Mouse (Mus musculus): Measurements from ENCODE around the gene Vkorc1l1. TPM values are rescaled to one million over a fixed set of nuclear protein-coding genes. Genes with fewer than 3 reads are reported as not detected.

Vkorc1l1 gene
- polyA plus RNA-seq, 1 experiment, result 19.3 TPM

DNA sequence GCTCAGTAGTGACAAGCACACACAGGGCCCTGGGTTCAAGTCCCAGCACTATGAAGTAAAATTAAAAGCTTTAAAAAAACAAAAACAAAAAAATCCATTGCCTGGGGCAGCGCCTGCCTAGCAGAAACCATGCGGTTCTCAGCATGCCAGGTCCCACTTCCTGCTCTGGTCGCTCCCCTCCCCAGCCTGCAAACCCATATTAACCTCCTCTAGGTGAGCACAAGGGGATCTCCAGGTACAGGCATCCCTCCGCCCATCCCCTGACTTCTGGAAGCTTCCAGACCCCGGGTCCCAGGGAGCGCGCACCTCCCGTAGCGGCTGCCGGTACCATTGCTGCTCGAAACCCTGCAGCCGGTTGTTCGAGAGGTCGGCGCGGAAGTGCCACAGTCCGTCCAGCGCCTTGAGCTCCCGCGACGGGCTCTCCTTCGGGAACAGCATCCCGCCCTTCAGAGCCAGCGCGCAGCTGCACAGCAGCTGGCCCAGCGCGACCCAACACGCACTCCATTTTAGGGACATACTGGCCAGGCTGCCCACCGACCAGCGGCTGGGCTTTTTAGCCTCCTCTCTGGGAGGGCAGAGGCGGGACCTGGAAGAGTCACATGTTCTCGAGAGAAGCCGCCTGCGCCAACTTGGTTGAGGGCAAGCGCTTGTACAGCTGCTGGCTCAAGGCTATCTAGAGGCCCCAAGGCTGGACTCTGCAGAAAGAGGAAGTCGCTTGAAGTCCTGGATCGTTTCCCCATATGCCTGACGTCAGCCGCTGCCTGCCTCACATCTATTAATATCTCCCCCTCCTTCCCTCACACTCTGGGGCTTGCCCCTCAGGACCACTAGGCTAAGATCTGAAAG lies 60.8 kb downstream of the Vkorc1l1 start, which contains the start of gene Gusb:
Gene Gusb (minus strand): TSS at position 749 of the 846 bp plus-strand sequence.
- H3K27ac ChIP-seq (ENCODE audit: insufficient read depth, low read depth, low read length), result peak within 1 kb of the TSS; percentile 34; the same call in 1 of the 2 replicates
- peak within 1 kb of the TSS; percentile 71 for H3K4me3 ChIP-seq (ENCODE audit: insufficient read depth, low read depth, low read length)
- 0 out of 2 replicates have a peak, but pooled peaks cover 4% of the 10 kb centered on the region for H3K4me1 ChIP-seq (ENCODE audit: control insufficient read depth, insufficient read depth, low read length)
- under 1% methylated on average over 39 of the region's 39 CpGs for WGBS
- H3K36me3 ChIP-seq (ENCODE audit: control insufficient read depth, insufficient read depth, low read length), result no peaks in the 10 kb centered on the region
- TF ChIP-seq CTCF (conservative IDR thresholded peaks at IDR 0.05; ENCODE audit: insufficient read depth, insufficient read length, low read depth, low read length), result no peak
- TF ChIP-seq POLR2A (IDR thresholded peaks at IDR 0.05; ENCODE audit: low read depth, low read length), result peak; percentile 25
- H3K27me3 ChIP-seq (replicated peaks; ENCODE audit: control insufficient read depth, insufficient read depth, low read length), result no peaks in the 10 kb centered on the region
- DNase-seq, result peak; percentile 88

DNA sequence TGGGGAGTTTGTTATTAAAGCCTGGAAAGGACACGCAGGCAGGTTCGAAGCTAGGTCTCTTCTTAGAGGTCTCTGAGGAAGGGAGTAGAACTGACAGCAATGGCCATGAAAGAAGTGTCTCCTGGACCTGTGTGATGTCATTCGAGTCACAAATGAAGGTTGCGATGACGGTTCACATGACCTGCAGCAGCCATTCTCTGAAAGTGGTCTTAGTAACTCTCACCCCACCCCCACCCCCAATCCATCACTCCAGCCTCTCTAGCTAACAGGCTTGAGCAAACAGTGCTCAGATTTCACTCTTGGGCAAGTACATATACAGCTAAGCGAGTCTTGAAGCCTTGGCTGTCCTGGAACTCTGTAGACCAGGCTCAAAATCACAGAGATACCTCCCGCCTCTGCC lies 61.5 kb downstream of the Vkorc1l1 start:
- peak overlapping the region; percentile 30; the same call in 1 of the 2 replicates for H3K27ac ChIP-seq (ENCODE audit: insufficient read depth, low read depth, low read length)
- H3K27me3 ChIP-seq (replicated peaks; ENCODE audit: control insufficient read depth, insufficient read depth, low read length), result no peaks in the 10 kb centered on the region
- 46% methylated on average over 7 of the region's 7 CpGs for WGBS
- no peak overlapping the region for H3K4me3 ChIP-seq (ENCODE audit: insufficient read depth, low read depth, low read length)
- no peaks in the 10 kb centered on the region for H3K36me3 ChIP-seq (ENCODE audit: control insufficient read depth, insufficient read depth, low read length)
- DNase-seq, result no peak
- 0 out of 2 replicates have a peak, but pooled peaks cover 4% of the 10 kb centered on the region for H3K4me1 ChIP-seq (ENCODE audit: control insufficient read depth, insufficient read depth, low read length)
- TF ChIP-seq POLR2A (IDR thresholded peaks at IDR 0.05; ENCODE audit: low read depth, low read length), result no peak
- no peak for TF ChIP-seq CTCF (conservative IDR thresholded peaks at IDR 0.05; ENCODE audit: insufficient read depth, insufficient read length, low read depth, low read length)

DNA sequence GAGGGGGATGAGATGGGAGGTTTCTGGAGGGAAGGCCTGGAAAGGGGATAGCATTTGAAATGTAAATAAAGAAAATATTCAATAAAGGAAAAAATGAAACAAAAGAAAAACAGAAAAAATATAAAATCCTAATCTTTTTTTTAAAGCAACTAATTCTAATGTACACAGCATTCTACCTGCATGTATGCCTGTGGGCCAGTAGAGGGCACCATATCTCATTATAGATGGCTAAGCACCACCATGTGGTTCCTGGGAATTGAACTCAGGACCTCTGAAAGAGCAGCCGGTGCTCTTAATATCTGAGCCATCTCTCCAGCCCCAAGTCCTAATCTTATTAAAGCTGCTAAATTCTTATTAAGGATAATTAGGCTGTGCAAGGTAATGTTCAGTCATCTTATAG lies 65.6 kb downstream of the Vkorc1l1 start:
- Histone ChIP-seq H3K4me3 (ENCODE audit: insufficient read depth, low read depth, low read length) (no peak overlapping the region), H3K27ac (ENCODE audit: insufficient read depth, low read depth, low read length) (no peak overlapping the region), H3K27me3 (replicated peaks; ENCODE audit: control insufficient read depth, insufficient read depth, low read length) (no peaks in the 10 kb centered on the region), H3K4me1 (ENCODE audit: control insufficient read depth, insufficient read depth, low read length) (0 out of 2 replicates have a peak, but pooled peaks cover 4% of the 10 kb centered on the region), H3K36me3 (ENCODE audit: control insufficient read depth, insufficient read depth, low read length) (peaks cover 4% of the 10 kb centered on the region; the same call in 1 of the 2 replicates)
- 84% methylated on average over 1 of the region's 1 CpGs for WGBS
- DNase-seq, result no peak
- TF ChIP-seq POLR2A (IDR thresholded peaks at IDR 0.05; ENCODE audit: low read depth, low read length) (no peak), CTCF (conservative IDR thresholded peaks at IDR 0.05; ENCODE audit: insufficient read depth, insufficient read length, low read depth, low read length) (peak; percentile 20; the same call in 1 of the 2 replicates)

DNA sequence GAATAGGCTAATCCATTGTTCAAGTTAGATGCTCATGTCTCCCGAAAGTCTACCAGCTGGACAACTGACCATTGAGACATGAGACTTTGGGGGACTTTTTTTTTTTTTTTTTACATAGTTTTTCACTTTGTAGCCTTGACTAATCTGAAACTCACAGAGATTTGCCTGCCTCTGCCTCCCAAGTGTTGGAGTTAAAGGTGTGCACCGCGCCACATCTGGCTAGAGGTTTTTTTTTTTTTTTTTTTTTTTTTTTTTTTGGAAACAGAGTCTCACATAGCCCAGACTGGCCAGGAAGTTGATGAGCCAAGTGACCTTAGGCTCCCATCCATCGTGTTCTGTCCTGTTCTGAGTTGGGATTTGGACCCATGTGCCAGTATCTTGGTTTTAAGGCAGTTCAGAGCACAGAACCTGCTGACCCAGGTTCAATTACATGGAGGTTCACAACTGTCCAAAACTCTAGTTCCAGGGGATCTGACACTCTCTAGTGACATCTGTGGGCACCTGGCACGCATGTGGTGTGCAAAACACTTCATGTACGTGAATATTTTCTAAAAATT lies 66.3 kb downstream of the Vkorc1l1 start:
- peaks cover 6% of the 10 kb centered on the region; the same call in 1 of the 2 replicates for H3K36me3 ChIP-seq (ENCODE audit: control insufficient read depth, insufficient read depth, low read length)
- no peak overlapping the region for H3K4me3 ChIP-seq (ENCODE audit: insufficient read depth, low read depth, low read length)
- WGBS, result 78% methylated on average over 6 of the region's 6 CpGs

DNA sequence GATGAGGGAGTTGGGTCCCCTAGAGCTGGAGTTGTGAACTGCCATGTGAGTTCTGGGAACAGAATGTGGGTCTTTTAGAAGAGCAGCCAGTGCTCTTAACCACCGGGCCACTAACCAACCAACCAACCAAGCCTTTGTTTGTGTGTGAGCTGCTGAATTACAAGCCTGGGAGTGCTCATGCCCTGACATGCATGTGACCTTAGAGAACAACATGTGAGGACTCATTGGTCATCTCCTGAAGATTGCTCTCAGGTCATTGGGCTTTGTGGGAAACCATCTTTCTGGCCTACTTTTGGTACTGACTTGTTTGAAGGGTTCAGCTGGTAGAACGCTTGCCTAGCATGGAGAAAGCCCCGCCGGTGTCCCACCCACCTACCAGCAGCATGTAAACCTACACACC lies 68.0 kb downstream of the Vkorc1l1 start:
- no peaks in the 10 kb centered on the region for H3K4me1 ChIP-seq (ENCODE audit: control insufficient read depth, insufficient read depth, low read length)
- 97% methylated on average over 4 of the region's 4 CpGs for WGBS
- no peak for DNase-seq
- no peak for TF ChIP-seq POLR2A (IDR thresholded peaks at IDR 0.05; ENCODE audit: low read depth, low read length)
- no peak for TF ChIP-seq CTCF (conservative IDR thresholded peaks at IDR 0.05; ENCODE audit: insufficient read depth, insufficient read length, low read depth, low read length)
- no peak overlapping the region for H3K4me3 ChIP-seq (ENCODE audit: insufficient read depth, low read depth, low read length)
- H3K36me3 ChIP-seq (ENCODE audit: control insufficient read depth, insufficient read depth, low read length), result peaks cover 6% of the 10 kb centered on the region; the same call in 1 of the 2 replicates
- H3K27me3 ChIP-seq (replicated peaks; ENCODE audit: control insufficient read depth, insufficient read depth, low read length), result no peaks in the 10 kb centered on the region
- no peak overlapping the region for H3K27ac ChIP-seq (ENCODE audit: insufficient read depth, low read depth, low read length)

More for the DNA sequence above, 66.3 kb downstream of the Vkorc1l1 start:
- TF ChIP-seq POLR2A (IDR thresholded peaks at IDR 0.05; ENCODE audit: low read depth, low read length), result no peak
- H3K27ac ChIP-seq (ENCODE audit: insufficient read depth, low read depth, low read length), result no peak overlapping the region
- 0 out of 2 replicates have a peak, but pooled peaks cover 4% of the 10 kb centered on the region for H3K4me1 ChIP-seq (ENCODE audit: control insufficient read depth, insufficient read depth, low read length)
- H3K27me3 ChIP-seq (replicated peaks; ENCODE audit: control insufficient read depth, insufficient read depth, low read length), result no peaks in the 10 kb centered on the region
- no peak for DNase-seq

DNA sequence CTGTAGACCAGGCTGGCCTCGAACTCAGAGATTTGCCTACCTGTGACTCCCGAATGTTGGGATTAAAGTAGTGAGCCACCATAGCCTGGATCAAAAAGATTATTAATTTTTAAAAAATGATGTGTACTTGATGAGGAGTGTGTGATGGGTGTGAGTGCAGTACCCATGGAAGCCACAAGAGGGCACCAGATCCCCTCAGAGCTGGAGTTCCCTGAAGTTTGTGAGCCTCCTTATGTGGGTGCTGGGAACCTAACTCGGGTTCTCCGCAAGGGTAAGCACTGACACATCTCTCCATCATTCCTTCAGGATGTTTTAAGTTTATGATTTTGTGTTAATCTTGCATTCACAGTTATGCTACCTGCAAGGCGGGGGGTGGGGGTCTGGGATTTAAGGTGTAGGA lies 69.2 kb downstream of the Vkorc1l1 start:
- H3K27me3 ChIP-seq (replicated peaks; ENCODE audit: control insufficient read depth, insufficient read depth, low read length), result no peaks in the 10 kb centered on the region

DNA sequence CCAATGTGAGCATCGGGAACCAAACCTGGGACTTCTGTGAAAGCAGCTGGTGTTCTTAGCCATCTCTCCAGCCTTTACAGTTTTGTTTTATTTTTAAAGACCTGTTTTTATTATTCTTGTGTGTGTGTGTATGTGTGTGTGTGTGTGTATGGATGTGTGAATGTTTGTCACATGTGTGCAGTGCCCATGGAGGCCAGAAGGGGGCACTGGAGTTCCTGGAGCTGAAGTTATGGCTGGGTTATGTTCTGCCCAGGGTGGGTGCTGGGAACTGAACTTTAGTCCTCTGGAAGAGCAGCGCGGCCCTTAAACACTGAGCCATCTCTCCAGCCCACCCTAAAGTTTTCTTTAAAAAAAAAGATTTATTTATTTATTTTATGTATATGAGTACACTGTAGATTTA lies 73.3 kb downstream of the Vkorc1l1 start:
- peaks cover 10% of the 10 kb centered on the region; the same call in 1 of the 2 replicates for H3K36me3 ChIP-seq (ENCODE audit: control insufficient read depth, insufficient read depth, low read length)
- no peaks in the 10 kb centered on the region for H3K4me1 ChIP-seq (ENCODE audit: control insufficient read depth, insufficient read depth, low read length)
- 97% methylated on average over 3 of the region's 3 CpGs for WGBS
- H3K4me3 ChIP-seq (ENCODE audit: insufficient read depth, low read depth, low read length), result no peak overlapping the region
- H3K27me3 ChIP-seq (replicated peaks; ENCODE audit: control insufficient read depth, insufficient read depth, low read length), result no peaks in the 10 kb centered on the region
- DNase-seq, result no peak
- TF ChIP-seq CTCF (conservative IDR thresholded peaks at IDR 0.05; ENCODE audit: insufficient read depth, insufficient read length, low read depth, low read length), result peak; percentile 28; the same call in 1 of the 2 replicates
- TF ChIP-seq POLR2A (IDR thresholded peaks at IDR 0.05; ENCODE audit: low read depth, low read length), result no peak
- no peak overlapping the region for H3K27ac ChIP-seq (ENCODE audit: insufficient read depth, low read depth, low read length)

More for the DNA sequence above, 69.2 kb downstream of the Vkorc1l1 start:
- DNase-seq, result no peak
- WGBS, result 97% methylated on average over 5 of the region's 5 CpGs
- TF ChIP-seq POLR2A (IDR thresholded peaks at IDR 0.05; ENCODE audit: low read depth, low read length) (no peak), CTCF (conservative IDR thresholded peaks at IDR 0.05; ENCODE audit: insufficient read depth, insufficient read length, low read depth, low read length) (peak; percentile 54)
- Histone ChIP-seq H3K27ac (ENCODE audit: insufficient read depth, low read depth, low read length) (no peak overlapping the region), H3K4me3 (ENCODE audit: insufficient read depth, low read depth, low read length) (no peak overlapping the region), H3K4me1 (ENCODE audit: control insufficient read depth, insufficient read depth, low read length) (no peaks in the 10 kb centered on the region), H3K36me3 (ENCODE audit: control insufficient read depth, insufficient read depth, low read length) (peaks cover 8% of the 10 kb centered on the region; the same call in 1 of the 2 replicates)

All from kidney, adult 2 months (tissue).